In the genomic region with DNA sequence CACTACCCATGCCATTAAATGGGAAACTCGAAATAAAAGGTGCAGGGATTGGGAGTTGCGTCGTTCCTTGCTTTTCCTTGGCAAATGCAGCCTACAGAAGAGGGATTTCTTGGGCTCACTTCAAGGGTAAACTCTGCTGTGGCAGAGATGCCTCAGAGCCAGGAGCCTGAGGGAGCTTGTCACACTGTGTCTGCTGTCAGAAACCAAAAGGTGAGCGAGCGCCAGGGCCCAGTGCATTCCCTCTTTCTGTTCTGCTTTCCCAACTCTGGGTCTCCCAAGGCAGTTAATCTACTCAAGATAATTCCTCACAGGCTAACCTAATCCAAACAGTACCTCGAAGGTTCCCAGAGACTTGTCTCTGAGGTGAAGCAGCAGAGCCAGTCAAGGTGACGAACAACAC, we compare ENCODE assay signal across 15 mouse cellular contexts.
"Had no signal": no experiment of that assay in that cellular context is flagged by ENCODE, and none has a peak within 500 bp of the region (broad histone marks: within the 10 kb centered on the region; RNA-seq: fewer than 3 reads in every experiment).

No protein-coding gene starts in this region.

- DNase-seq: heart, postnatal 14 days; heart, postnatal 36 days; heart, postnatal 4 days; kidney, adult 11 months; kidney, adult 18-20 months; kidney, adult 2 months; kidney, adult 8-10 months; kidney, adult 9 months; kidney, postnatal 10 days; kidney, postnatal 14 days; kidney, postnatal 25 days; kidney, postnatal 36 days; kidney, postnatal 4 days; layer of hippocampus, adult 9-11 months; layer of hippocampus, postnatal 36 days had no signal
